Mouse (Mus musculus) thymus, adult 18-20 months (tissue): ENCODE results near the gene Fam162b.

Experiments used
- DNase-seq, 2 experiments: peaks; one replicate each; pipeline ENCODE4 v3.0.0; 2022; ENCODE audit warnings: mixed read lengths in 2 of 2

Gene Fam162b

GRCm38 (mm10) chr10:51590139-51590574 is at the start of gene Fam162b:
Gene Fam162b (minus strand): TSS chr10:51590517.
- DNase-seq: no peak

- DNase-seq: no peak
Observed at GRCm38 (mm10) chr10:51631411-51632136, 41.3 kb upstream of the Fam162b start, which contains the start of gene Gprc6a. Gene Gprc6a (minus strand): TSS chr10:51631461.

GRCm38 (mm10) chr10:51621193-51621592 is 30.9 kb upstream of the Fam162b start:
- no peak for DNase-seq

GRCm38 (mm10) chr10:51620126-51620525 is 29.8 kb upstream of the Fam162b start:
- DNase-seq: no peak

GRCm38 (mm10) chr10:51618538-51618937 is 28.2 kb upstream of the Fam162b start:
- no peak for DNase-seq

- DNase-seq: no peak
Observed at GRCm38 (mm10) chr10:51614826-51615590, 24.7 kb upstream of the Fam162b start.

GRCm38 (mm10) chr10:51613421-51613820 is 23.1 kb upstream of the Fam162b start:
- DNase-seq: no peak

- DNase-seq: no peak
Observed at GRCm38 (mm10) chr10:51611969-51612682, 21.8 kb upstream of the Fam162b start.

GRCm38 (mm10) chr10:51609741-51610425 is 19.6 kb upstream of the Fam162b start:
- DNase-seq: no peak

GRCm38 (mm10) chr10:51596928-51597635 is 6.8 kb upstream of the Fam162b start:
- DNase-seq: no peak

- no peak for DNase-seq
Observed at GRCm38 (mm10) chr10:51595001-51595931, 4.9 kb upstream of the Fam162b start.

- DNase-seq: no peak
Observed at GRCm38 (mm10) chr10:51591574-51591973, 1.3 kb upstream of the Fam162b start.

GRCm38 (mm10) chr10:51584919-51585318 is 5.4 kb downstream of the Fam162b start:
- no peak for DNase-seq

GRCm38 (mm10) chr10:51584378-51584777 is 5.9 kb downstream of the Fam162b start:
- no peak for DNase-seq

GRCm38 (mm10) chr10:51571225-51571996 is 18.9 kb downstream of the Fam162b start:
- no peak for DNase-seq

- DNase-seq: no peak
Observed at GRCm38 (mm10) chr10:51556005-51556404, 34.3 kb downstream of the Fam162b start.

- DNase-seq: peak; percentile 5 to 7
Observed at GRCm38 (mm10) chr10:51553348-51554123, 36.8 kb downstream of the Fam162b start.
